Mouse (Mus musculus): ENCODE measurements around the gene Zfp239. TPM values are rescaled to one million over a fixed set of nuclear protein-coding genes. Genes with fewer than 3 reads are reported as not detected.

Zfp239 gene
- total and polyA plus RNA-seq, 3 experiments, result 18.6 to 20.4 TPM; not detected in 1

- TF ChIP-seq MEF2A (IDR thresholded peaks at IDR 0.05; ENCODE audit: extremely low read depth, insufficient replicate concordance, low read depth, low read length, poor library complexity, severe bottlenecking), result no peak
Measured at GRCm38 (mm10) chr6:117906015-117906531, 44.2 kb downstream of the Zfp239 start (continued).

GRCm38 (mm10) chr6:117906590-117907271 is 44.8 kb downstream of the Zfp239 start:
- peak overlapping the region; percentile 80 for H3K27ac ChIP-seq (ENCODE audit: control insufficient read depth, low read depth, low read length)
- H3K27me3 ChIP-seq (ENCODE audit: control insufficient read depth in 1 of 2, insufficient read depth in 2 of 2, low read length in 2 of 2), result no peaks in the 10 kb centered on the region
- H3K4me1 ChIP-seq (ENCODE audit: control insufficient read depth in 1 of 2, insufficient read depth in 2 of 2, low read length in 2 of 2), result peaks cover 18 to 19% of the 10 kb centered on the region in 2 experiments
- H3K9ac ChIP-seq (ENCODE audit: control insufficient read depth, low read depth, low read length, poor library complexity, severe bottlenecking), result peak overlapping the region; percentile 92
- H3K79me2 ChIP-seq (ENCODE audit: control insufficient read depth, insufficient read depth, low read length, poor library complexity), result peaks cover 82% of the 10 kb centered on the region
- peaks cover 13 to 33% of the 10 kb centered on the region in 2 experiments for H3K36me3 ChIP-seq (ENCODE audit: control insufficient read depth in 1 of 2, insufficient read depth in 2 of 2, low read length in 2 of 2)
- peak overlapping the region; percentile 97 to 99 for H3K4me3 ChIP-seq (ENCODE audit: control insufficient read depth in 1 of 2, insufficient read depth in 1 of 2, low read depth in 2 of 2, low read length in 2 of 2)
- DNase-seq (ENCODE audit: low read depth, low spot score), result peak; percentile 97
- no peaks in the 10 kb centered on the region for H3K9me3 ChIP-seq (replicated peaks; ENCODE audit: insufficient read depth, low read length)
- TF ChIP-seq NELFE (IDR thresholded peaks at IDR 0.05; ENCODE audit: low read depth, low read length) (peak; percentile 95), ZNF384 (IDR thresholded peaks at IDR 0.05; ENCODE audit: low read depth, low read length) (no peak), EP300 (IDR thresholded peaks at IDR 0.05; ENCODE audit: low read depth in 1 of 2, low read length in 2 of 2) (peak in 1 of 2 experiments; percentile 38; a peak in 1 of 4 replicates), POLR2AphosphoS5 (IDR thresholded peaks at IDR 0.05; ENCODE audit: borderline replicate concordance, low read depth, low read length) (no peak), RCOR1 (IDR thresholded peaks at IDR 0.05; ENCODE audit: low read depth, low read length) (0 out of 2 replicates have a peak, but pooled peaks have one; percentile 21), TAL1 (IDR thresholded peaks at IDR 0.05; ENCODE audit: low read length) (no peak), GABPA (IDR thresholded peaks at IDR 0.05; ENCODE audit: low read depth, low read length) (no peak), CTCF (IDR thresholded peaks at IDR 0.05 in 2 of 3, conservative IDR thresholded peaks at IDR 0.05 in 1 of 3; ENCODE audit: control insufficient read depth in 1 of 3, insufficient read depth in 1 of 3, low read depth in 2 of 3, low read length in 3 of 3, poor library complexity in 1 of 3, severe bottlenecking in 1 of 3) (no peak), TBP (IDR thresholded peaks at IDR 0.05; ENCODE audit: low read depth, low read length) (no peak; the same call in 1 of the 2 replicates), MXI1 (IDR thresholded peaks at IDR 0.05; ENCODE audit: low read depth, low read length) (no peak; the same call in 1 of the 2 replicates), GATA1 (IDR thresholded peaks at IDR 0.05; ENCODE audit: low read depth, low read length) (no peak), UBTF (IDR thresholded peaks at IDR 0.05; ENCODE audit: borderline replicate concordance, insufficient read depth, low read depth, low read length) (no peak), CHD2 (IDR thresholded peaks at IDR 0.05; ENCODE audit: low read length) (no peak), USF1 (IDR thresholded peaks at IDR 0.05; ENCODE audit: low read depth, low read length) (0 out of 2 replicates have a peak, but pooled peaks have one; percentile 44), CHD1 (IDR thresholded peaks at IDR 0.05; ENCODE audit: low read depth, low read length) (no peak; the same call in none of the 2 replicates), MYB (IDR thresholded peaks at IDR 0.05; ENCODE audit: low read depth, low read length) (peak; percentile 55; the same call in 1 of the 2 replicates), SMC3 (IDR thresholded peaks at IDR 0.05; ENCODE audit: low read depth, low read length) (0 out of 2 replicates have a peak, but pooled peaks have one; percentile 14), MAZ (IDR thresholded peaks at IDR 0.05; ENCODE audit: low read depth, low read length) (peak; percentile 13; the same call in 1 of the 2 replicates), JUND (IDR thresholded peaks at IDR 0.05; ENCODE audit: low read depth, low read length) (no peak), ETS1 (IDR thresholded peaks at IDR 0.05; ENCODE audit: low read depth, low read length) (0 out of 2 replicates have a peak, but pooled peaks have one; percentile 20), MYC (IDR thresholded peaks at IDR 0.05; ENCODE audit: low read depth, low read length) (no peak), HCFC1 (IDR thresholded peaks at IDR 0.05; ENCODE audit: low read depth, low read length) (peak; percentile 88), TCF12 (IDR thresholded peaks at IDR 0.05; ENCODE audit: low read depth, low read length) (peak; percentile 33; the same call in 1 of the 2 replicates), E2F4 (IDR thresholded peaks at IDR 0.05; ENCODE audit: borderline replicate concordance, low read depth, low read length) (no peak), BHLHE40 (IDR thresholded peaks at IDR 0.05; ENCODE audit: borderline replicate concordance, low read depth, low read length) (0 out of 2 replicates have a peak, but pooled peaks have one; percentile 43), ELF1 (IDR thresholded peaks at IDR 0.05; ENCODE audit: low read depth, low read length) (peak; percentile 84), MAX (IDR thresholded peaks at IDR 0.05; ENCODE audit: low read length) (peak; percentile 61; the same call in 1 of the 2 replicates), POLR2AphosphoS2 (IDR thresholded peaks at IDR 0.05; ENCODE audit: low read length) (peak; percentile 93), MAFK (IDR thresholded peaks at IDR 0.05; ENCODE audit: borderline replicate concordance, low read depth, low read length) (no peak), KAT2A (conservative IDR thresholded peaks at IDR 0.05; ENCODE audit: low read depth, low read length) (peak; percentile 63; the same call in 1 of the 2 replicates), SIN3A (IDR thresholded peaks at IDR 0.05; ENCODE audit: low read length) (peak; percentile 79; the same call in 1 of the 2 replicates), ZC3H11A (IDR thresholded peaks at IDR 0.05; ENCODE audit: low read depth, low read length) (no peak)
